Mouse (Mus musculus): Measurements from ENCODE around the gene Clnk.

Gene Clnk

DNA sequence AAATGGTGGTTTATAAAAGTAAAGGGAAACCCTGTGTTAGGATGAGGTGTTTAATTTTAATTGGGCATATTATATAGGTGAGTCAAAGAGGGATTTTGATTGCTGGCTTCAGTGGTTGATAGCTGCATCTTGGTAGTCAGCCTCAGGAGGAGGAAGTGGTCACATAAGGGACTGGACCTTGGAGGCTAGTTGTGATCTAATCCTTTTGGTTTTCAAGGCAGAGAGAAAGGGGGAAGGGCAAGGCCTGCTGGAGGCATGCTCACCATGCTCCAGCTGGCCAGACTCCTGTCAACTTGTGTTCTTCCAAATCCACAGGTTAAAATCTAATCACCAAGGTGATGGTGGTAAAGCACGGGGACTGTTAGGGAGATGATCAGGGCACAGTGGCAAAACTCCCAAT lies 19.0 kb downstream of the Clnk start:
- no peak for DNase-seq (ENCODE audit: low spot score)

DNA sequence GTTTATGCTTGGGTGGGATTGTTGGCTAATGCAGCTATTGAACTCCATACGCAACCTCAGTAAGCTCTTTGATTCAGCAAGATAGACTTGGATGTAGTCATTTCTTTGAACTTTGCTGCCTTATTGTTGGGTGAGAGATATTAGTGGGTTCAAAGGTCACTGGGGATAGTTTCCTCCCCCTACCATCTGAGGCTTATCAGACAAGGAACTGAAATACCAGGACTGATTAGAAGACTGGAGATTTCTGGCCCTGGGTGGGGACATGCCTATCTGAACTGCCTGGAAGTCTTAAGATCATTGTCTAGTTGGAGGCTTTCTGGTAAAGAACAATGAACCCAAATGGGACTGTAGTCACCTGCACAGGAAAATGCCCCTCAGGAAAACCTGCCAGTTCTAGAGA lies 26.4 kb downstream of the Clnk start:
- DNase-seq (ENCODE audit: low spot score), result no peak

DNA sequence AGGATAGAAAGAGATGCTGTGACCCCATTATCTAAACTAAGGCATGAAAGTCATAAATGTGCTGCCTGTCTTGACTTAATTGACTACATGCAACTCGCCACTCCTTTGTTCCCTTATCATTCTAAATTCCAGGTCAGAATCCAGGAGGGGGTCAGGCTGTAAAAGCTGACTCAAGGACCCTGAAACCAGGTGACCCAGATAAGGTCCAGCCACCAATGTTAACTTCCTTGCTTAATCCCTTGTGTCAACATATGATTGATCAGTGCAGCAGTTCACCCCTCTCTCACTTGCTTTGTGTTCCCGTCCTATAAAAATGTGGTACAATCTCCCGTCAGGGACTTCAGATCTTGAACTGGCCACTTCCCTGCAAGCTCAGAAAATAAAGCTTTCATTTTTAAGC lies 31.1 kb downstream of the Clnk start:
- no peak for DNase-seq (ENCODE audit: low spot score)

DNA sequence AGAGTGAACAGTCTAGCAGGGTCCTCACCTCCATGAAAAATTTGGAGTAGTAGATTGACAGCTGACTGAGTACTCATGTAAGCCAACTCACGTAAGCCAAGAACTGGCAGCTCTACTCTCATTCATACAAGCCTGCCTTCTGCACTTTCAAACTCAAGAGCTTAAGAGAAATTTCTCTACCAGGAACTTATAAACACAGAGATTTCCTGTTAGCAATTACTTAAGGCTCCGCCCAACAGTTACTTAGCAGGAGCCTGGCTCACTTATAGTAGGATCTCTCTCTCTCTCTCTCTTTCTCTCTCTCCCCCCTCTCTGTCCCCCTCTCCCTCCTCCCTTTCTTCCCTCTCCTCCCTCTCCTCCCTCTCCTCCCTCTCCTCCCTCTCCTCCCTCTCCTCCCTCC lies 32.3 kb downstream of the Clnk start:
- DNase-seq (ENCODE audit: low spot score), result no peak

DNA sequence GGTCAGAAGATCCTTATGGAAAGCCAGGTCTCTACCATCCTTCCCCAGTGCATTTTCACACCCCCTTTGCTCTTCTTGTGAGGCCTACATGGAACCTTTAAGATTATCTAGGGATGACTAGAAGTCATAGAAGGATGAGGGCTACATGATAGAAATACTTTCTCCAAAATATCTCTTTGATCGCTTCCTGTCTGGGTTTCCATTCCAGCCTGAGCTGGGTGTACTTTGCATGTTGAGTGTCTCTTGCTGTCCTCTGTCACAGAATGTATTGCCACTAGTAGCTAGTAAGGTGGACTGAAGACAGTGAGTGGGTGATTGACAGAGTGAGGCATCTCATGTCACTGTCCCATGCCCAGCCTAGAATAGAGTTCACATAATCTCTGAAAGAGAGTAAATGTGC lies 36.6 kb downstream of the Clnk start:
- DNase-seq (ENCODE audit: low spot score), result no peak

DNA sequence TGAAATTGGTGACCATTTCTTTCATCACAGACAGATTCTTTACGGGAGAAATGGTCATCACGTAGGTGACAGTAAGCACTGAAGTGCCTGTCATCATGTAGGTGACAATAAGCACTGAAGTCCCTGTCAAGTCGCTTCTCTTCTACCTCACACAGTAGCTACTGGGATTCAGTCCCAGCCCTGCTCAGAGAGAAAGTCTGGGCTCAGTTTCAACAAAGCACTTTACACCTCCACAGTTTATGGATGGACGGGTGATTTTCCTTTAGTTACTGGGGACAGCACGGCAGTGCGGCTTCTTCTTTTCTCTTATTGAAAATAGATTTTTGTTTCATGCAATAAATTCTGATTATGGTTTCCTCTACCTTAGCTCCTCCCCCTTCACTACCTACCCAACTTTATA lies 49.3 kb downstream of the Clnk start:
- DNase-seq (ENCODE audit: low spot score), result no peak

DNA sequence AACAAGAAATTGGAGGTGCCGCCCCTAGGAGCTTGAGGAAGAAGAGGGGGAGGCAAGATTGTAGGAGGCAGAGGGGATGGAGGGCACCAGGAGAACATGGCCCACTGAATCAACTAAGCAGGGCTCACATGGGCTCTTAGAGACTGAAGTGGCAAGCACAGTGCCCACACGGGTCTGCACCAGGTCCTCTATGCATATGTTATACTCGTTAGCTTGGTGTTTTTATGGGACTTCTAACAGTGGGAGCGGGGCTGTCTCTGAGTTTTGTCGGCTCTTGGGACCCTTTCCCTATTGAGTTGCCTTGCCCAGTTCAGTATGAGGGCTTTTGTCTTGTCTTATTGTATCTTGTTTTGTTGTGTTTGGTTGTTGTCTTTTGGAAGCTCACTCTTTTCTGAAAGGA lies 50.0 kb downstream of the Clnk start:
- DNase-seq (ENCODE audit: low spot score), result no peak

DNA sequence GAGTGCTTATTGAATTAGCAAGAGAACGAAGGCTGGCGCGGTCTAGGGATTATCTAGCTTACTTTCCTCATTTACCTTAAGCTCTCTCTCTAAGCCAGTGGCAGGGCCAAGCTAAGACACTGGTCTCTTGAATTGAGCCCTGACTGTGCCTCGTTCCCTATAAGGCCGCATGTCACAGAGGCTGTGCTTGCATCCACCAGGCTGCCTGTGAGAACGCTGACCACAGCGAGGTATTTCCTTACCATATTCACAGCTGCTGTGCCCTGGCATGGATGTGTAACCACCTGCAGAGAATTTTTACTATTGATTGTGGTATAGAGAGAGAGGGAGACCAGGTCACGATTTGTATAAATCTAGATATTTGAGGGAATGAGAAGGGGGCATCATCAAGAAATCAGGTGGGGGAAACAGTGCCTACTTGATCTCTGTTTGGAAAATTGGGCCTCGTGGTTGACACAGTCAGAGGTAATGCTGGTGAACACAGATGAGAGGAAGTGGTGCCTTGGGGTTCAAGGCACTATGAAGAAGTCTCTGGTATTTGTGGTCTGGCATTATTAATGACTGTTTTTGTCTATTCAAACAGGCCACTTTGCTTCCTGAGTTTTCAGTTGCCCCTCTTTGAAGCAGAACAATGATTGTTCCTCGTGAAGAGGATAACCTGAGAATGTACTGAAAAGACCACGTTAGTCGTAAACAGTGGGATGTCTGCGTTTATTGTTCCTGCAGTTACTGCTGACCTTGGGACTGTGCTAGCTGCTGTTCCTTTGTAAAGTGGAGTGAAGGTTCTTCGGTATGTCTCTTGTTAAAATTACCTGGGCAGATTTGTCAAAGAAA lies 52.3 kb downstream of the Clnk start:
- no peak for DNase-seq (ENCODE audit: low spot score)

DNA sequence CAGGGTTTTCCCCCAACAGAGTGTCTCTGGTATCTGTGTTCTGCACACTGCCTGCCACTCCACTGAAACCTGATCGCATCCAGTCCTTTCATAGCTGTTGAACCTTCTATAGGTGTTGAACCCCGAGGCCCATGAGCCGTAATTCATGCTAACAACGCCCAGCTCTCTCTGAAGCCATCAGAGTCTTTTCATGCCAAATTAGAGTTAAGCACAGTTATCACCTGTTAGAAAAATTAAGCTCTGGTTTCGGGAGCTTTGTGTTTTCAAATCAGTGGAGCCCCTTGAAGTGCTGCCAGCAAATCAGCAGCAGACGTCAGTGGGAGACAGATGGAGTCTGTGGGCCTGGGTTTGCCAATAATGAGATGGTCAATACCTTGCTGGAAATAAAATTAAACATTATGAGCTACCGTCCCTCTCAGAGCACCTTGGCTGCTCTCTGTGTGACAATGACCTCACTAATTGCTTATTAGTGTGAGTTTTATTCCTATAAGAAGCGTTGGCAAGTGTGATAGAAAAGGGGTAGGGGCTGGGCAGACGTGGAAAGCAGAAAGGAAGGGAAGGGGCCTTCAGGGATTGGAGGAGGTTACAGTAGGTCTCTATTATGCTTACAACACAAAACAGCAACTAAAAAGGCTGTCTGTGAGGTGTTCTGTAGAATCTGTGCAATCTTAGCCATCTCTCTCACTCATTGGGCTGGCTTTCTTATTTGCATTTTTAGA lies 63.1 kb downstream of the Clnk start:
- no peak for DNase-seq (ENCODE audit: low spot score)

DNA sequence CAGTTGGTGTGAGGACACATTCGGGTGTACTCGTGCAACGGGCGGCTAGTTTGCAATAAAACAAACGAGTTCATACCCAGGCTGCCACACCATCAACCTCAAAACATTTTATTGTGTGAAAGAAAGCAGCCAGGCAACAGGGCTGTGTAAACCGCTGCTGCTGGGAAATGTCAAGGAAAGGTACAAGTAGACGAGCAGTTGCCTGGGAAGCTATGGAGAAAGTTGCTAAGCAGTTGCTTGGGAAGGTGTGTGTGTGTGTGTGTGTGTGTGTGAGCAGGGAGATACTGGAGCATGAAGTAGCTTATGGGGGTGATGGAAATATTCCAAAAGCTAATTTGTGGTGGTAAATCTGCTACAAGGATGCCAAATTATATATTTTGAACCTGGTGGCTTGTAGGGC lies 63.7 kb downstream of the Clnk start:
- DNase-seq (ENCODE audit: low spot score), result no peak

DNA sequence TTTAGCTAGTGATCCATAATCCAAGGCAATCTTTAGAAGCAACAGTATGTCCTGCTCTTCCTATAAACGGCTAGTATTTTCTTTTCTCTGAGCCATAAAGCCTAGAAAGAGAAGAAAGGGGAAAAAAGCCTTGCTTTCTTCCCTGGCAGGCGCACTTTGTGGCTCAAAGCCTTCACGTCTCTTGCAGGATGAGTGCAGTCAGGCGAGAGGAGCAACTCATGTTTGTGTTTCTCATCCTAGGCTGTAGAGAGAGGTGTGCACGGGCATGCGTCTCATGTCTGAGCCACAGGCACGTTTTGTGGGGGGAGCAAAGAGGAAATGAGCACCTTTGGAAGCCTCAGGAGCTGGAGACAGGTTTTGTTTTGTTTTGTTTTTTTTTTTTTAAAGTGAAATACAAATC lies 64.2 kb downstream of the Clnk start:
- DNase-seq (ENCODE audit: low spot score), result no peak

DNA sequence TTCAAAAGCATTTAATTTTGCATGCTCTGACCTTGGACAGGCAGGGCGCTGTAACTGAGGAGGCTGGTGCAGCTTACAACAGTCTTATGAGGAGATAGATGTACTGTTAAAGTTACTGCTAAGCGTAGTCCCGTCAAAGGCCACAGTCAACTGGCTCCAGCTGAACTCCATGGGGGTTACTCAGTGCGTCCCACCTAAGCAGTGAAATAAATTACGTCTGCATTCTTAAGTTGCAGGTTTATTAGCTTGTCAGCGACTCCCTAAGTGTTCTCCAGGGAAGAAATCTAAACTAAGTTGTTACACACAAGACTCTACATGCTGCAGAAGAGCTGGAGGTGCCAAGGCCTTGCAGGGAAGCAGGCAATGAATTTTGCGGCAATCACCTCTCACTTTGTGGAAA lies 77.7 kb downstream of the Clnk start:
- no peak for DNase-seq (ENCODE audit: low spot score)

DNA sequence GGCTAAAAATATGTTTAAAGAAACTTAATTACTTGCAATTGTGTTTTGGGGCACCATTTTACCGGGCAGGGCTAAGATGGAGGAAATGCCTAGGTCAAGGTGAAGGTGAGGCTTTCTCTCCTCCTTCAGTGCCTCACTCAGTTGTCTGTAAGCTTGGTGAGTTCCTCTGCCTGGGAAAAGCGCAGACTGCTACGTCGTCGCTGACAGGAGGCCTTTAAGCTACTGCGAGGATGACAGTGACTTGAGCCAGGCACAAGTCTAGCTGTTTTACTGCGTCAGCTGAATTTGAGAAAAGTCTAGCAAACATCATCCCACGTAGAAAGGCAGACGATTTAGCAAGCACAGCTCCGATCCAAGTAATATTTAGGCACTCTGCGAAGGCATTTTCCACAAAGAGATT lies 81.5 kb downstream of the Clnk start:
- DNase-seq (ENCODE audit: low spot score), result peak; percentile 44

DNA sequence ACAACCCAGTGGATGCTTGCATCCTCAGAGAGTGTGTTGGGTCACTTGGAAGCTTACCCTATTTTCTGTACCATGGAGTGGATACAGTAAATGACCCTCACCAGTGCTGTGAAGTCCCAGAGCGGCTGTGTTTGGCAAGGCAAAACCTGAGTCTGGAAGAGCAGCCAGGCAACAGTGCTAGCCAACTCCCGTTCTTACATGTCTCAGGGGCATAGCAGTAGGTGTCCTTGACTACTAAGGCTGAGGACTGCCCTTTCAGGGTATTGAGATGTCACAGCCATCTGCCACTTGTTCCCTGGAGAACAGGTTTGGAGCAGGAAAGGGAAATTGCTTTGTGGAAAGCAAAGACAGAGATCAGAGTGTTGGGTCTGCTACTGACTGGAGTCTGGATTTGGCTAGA lies 85.5 kb downstream of the Clnk start:
- DNase-seq (ENCODE audit: low spot score), result no peak

DNA sequence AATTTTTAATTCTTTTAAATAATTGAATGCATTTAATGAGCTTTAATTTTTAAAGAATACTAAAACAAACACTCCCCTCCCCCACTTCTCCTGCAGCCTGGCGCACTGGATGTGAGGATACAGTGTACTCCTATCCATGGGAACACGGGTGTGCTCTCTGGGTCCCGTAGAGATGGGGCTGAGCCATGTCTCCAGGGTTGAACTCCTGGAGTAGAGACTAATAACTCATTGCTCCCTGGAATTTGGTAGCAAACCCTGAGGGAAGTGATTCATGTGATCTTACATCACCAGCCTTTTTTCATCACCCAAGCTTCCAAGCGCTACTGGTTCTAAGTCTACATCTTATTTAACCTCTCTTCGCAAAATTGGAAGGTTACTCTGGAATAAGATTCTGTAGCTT lies 87.8 kb downstream of the Clnk start:
- DNase-seq (ENCODE audit: low spot score), result no peak

DNA sequence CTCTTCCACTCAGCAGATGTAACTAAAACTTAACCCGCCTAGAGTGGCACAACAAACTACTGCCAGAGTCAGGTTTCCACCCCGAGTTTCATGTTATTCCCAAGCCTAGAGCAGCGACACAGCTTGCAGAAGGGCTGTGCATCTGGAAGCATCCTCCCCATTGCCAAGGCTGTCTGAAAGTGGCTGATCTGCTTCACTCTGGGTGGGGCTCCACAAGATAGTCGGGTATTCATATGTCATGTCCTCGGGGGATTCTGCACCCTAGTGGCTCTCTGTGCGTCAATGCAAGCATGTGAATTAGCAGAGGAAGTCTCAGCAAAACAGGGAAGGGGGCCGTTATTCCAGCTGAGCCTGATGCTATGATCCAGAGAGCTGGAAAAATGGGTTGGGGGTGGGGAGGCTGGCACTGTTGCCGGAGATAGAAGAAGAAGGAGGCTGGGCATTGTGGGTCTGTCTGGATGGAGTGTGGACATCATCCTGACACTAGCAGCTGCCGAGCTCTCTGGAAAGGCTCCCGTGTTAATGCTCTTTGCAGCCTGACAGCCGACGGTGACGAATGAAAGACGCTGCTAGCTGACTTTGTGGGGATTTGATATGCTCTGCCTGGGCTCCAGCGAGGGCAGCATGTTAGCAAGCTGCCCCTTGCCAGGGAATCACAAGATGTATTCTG lies 88.6 kb downstream of the Clnk start:
- DNase-seq (ENCODE audit: low spot score), result peak; percentile 56

DNA sequence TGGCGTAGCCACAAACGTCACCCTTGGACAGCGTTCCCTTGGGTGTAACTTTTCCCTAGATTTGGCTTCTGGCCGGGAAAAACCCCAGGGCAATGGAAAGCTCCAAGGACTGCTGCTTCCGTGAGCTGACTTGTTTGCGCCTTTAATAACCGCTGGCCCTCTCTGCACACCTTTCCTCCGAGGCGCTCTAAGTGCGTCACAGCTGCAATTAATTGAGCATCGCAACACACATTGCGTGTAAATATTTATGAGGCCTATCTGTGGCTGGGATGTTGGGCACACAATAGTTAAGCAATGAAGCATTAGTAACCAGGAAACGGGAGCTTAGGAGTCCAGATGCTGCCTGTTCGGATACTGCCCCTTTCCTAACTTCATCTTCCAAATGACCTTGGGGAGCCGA lies 90.5 kb downstream of the Clnk start:
- DNase-seq (ENCODE audit: low spot score), result peak; percentile 16

DNA sequence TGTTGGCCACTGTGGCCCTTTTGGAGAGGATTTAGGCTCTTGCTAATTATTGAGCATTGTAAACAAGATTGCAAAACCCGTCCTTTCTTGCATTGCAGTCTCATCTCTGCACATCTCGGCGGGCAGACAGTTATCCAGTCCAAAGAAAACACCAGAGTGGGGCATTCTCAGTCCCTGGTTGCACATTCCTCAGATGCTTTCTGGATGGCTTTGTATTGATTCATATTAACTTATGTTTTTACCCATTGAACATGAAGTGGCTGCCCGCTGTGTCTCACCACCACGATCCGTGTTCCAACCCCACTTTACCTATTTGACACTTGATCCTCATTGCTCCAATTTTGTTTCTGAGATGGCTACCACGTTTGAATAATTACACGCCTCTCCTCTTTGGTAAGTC lies 90.9 kb downstream of the Clnk start:
- DNase-seq (ENCODE audit: low spot score), result no peak

DNA sequence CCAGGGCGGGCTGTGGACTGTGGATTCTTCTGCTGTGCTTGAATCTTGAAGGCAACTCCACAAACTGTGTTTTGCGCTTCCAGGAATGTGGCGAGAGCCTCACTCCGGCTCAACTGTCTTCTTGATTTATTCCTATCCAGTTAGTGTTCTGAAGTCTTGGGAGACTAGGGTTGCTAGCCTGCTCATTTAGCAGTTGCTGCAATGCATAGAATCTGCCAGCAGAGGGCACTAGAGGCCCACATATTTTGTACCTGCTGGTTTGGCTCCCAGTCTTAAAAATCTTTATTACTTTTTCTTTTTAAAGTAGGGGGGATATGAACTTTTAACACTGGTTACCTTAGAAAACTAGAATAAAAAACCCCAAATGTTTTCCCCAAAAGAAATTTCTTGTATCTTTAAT lies 94.8 kb downstream of the Clnk start:
- peak; percentile 91 for DNase-seq (ENCODE audit: low spot score)

DNA sequence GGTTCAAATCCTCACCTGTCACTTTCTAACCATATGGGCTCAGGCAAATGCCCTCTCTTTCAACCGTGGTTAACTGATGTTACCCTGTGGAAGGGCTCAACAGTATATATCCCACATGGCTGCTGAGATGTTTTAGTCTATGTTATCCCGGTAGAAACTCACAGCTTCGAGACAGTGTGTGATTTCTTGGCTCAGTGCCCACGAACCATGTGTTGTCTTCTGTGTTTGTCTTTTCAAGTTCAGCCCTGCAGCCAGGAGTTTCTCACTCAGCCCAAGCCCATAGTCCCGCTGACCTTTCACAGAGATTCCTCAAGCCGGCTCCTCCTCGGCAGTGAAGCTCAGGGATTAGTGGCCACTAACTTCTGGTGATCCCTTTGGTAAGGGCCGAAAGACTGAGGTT lies 96.0 kb downstream of the Clnk start:
- DNase-seq (ENCODE audit: low spot score), result no peak

DNA sequence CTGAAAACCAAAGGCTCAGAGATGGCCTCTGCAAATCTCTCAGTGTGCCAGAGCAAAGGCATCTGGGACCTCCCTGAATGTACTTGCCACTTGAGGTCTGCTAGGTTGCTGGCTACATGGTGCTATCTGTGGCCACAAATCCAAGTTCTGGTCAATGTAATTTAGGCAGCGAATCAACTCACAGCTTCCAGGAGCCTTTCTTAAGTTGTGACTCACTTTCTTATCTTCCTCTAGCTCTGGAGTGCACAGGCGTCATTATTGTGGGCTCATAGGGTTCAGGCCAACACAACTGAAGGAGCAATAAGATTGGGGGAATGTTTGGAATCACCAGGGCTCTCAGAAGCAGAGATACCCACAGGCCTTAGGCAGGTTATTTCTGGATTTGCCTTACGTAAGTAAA lies 96.6 kb downstream of the Clnk start:
- no peak for DNase-seq (ENCODE audit: low spot score)

DNA sequence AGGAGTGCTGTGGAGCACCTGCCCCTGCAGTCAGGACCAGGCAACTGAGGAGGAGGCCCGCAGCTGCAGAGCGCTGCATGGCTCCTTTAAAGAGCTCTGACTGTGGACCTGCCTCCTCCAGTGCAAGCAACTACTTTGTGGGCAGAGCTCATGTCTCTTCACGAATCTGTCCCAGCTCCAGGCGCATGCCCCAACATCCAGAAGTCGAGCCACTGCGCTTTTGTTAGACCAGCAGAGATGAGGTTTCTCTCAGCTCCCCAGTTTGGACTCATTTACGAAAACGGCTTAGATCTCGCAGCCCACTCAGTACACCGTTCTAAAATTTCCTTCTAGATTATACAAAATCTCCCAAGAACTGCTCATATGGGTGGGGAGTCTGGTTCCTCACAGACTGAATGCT lies 101.1 kb downstream of the Clnk start:
- no peak for DNase-seq (ENCODE audit: low spot score)

DNA sequence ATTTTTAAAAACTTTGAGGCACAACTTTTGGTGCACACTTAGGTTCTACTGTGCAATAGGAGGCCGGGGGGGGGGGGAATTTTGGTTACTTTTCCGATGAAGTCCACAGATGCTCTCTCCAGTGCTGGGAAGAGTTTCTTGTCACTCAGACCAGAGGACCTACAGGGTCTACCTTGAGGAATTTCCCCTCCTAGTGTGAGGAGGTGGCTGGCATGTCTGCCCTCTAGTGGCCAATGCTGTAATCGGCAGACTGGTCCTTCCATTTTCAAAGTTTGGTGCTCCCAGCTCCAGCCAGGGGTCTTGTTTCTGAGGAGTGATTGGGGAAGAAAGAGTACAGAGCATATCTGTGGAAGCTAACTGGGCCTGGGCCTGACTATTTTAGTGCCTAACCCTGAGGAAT lies 121.7 kb downstream of the Clnk start:
- DNase-seq (ENCODE audit: low spot score), result peak; percentile 75
